Mouse (Mus musculus): ENCODE data around the gene Ccm2.

The Ccm2 gene

DNA sequence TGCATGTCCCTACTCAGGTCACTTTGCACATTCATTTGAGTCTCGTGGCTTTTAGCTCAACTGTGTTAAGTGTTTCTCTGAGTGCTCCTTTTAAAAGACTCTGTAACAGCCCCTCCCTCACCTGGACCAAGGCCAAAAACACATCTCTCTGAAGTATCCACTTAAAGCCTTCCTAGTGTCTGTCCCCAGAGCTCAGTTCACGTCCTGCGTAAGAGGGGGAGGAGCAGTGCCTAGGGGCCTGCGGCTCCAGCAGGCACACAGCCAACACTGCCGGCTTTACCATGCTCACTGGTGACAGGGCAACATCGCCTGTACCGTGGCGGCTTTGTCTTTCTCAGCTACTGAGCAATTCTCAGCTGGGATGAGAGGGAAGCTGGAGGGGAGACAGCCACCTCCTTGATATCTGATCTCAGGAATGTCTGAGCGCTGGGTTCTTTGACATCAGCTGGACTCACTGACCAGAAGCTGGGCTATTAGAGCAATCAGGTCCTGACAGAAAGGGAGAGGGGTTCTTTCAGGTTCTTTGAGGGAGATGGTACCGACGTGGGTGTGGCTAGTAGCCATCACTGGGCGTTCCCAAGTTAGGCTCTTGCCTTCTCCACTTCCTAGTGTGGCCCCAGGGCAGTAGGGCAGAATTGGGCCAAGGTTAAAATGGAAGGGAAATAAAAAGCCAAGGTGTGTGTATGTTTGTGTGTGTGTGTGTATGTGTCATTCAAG, 57.4 kb downstream of the Ccm2 start:
- DNase-seq (ENCODE audit: extremely low spot score): no peak

GRCm38 (mm10) chr11:6604604-6604936, 57.9 kb downstream of the Ccm2 start:
- no peak for DNase-seq (ENCODE audit: extremely low spot score)

GRCm38 (mm10) chr11:6605021-6605481, 58.4 kb downstream of the Ccm2 start:
- DNase-seq (ENCODE audit: extremely low spot score): no peak

GRCm38 (mm10) chr11:6605491-6606399, 59.1 kb downstream of the Ccm2 start, which contains the start of gene Nacad:
Gene Nacad (minus strand): TSS chr11:6606053.
- peak; percentile 41 for DNase-seq (ENCODE audit: extremely low spot score)

- no peak for DNase-seq (ENCODE audit: extremely low spot score)
Measured at GRCm38 (mm10) chr11:6615250-6616205, 68.8 kb downstream of the Ccm2 start.

- DNase-seq (ENCODE audit: extremely low spot score): no peak
Measured at GRCm38 (mm10) chr11:6623704-6624103, 77.0 kb downstream of the Ccm2 start.

- DNase-seq (ENCODE audit: extremely low spot score): no peak
Measured at GRCm38 (mm10) chr11:6624619-6625382, 78.1 kb downstream of the Ccm2 start.

DNA sequence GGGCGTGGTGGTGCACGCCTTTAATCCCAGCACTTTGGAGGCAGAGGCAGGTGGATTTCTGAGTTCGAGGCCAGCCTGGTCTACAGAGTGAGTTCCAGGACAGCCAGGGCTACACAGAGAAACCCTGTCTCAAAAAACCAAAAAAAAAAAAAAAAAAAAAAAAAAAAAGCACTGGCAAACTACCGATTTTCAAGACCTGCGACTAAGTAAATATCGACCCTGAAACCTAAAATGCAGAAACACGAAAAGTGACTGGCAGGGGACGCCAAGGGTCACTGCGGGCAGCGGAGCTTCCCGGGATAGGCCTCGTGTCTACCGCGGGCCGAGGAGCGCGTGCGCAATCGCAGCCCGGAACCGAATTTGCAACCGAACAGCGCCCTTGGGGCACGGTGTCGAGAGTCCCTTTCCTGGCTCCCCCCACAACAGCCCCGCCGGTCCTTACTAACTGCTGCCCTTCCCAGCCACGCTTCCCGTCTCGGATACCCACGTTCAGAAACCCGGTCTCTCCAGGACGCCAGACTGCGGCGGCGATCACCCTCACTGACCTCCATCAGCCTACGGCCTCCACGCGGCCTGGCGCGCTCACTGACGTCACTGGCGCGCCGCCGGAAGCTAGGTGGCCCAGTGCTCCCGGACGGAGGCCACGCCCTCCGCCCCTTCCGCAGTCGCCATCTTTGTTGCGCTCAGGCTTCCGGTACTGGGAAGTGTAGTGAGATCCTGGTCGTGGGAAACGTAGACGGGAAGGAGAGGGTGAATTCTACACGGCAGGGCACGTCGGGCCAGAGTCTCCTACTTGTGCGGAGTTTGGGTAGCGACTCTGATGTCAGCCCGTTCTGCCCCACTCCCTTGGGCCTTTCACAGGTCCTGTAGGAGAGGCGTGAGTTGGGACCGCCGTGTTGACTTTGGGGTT, 79.0 kb downstream of the Ccm2 start, which contains the start of gene Tbrg4:
Tbrg4 (minus strand) TSS at position 590 of the 910 bp plus-strand sequence.
- peak; percentile 94 for DNase-seq (ENCODE audit: extremely low spot score)

- no peak for DNase-seq (ENCODE audit: extremely low spot score)
Measured at GRCm38 (mm10) chr11:6626388-6626772, 79.7 kb downstream of the Ccm2 start.

GRCm38 (mm10) chr11:6627731-6628130, 81.0 kb downstream of the Ccm2 start:
- no peak for DNase-seq (ENCODE audit: extremely low spot score)

DNA sequence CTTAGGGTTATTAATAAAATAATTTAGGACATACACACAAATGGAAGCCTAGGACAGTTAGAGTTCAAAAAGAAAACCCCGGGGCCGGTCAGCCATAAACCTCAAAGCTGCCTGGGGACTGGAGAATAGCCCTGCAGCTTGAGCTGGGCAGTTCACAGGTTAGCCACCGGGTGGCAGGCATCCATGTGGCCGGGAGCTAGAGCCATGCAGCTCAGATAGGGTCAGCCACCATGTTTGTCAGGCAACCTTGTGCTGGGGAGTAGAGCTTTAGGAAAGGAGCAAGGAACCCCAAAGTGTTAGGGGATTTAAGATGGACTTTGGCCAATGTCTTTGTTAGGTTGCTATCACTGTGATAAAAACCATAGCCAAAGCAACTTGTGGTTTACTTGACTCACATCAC, 81.9 kb downstream of the Ccm2 start:
- peak; percentile 67 for DNase-seq (ENCODE audit: extremely low spot score)

- no peak for DNase-seq (ENCODE audit: extremely low spot score)
Measured at GRCm38 (mm10) chr11:6629655-6630054, 83.0 kb downstream of the Ccm2 start.

DNA sequence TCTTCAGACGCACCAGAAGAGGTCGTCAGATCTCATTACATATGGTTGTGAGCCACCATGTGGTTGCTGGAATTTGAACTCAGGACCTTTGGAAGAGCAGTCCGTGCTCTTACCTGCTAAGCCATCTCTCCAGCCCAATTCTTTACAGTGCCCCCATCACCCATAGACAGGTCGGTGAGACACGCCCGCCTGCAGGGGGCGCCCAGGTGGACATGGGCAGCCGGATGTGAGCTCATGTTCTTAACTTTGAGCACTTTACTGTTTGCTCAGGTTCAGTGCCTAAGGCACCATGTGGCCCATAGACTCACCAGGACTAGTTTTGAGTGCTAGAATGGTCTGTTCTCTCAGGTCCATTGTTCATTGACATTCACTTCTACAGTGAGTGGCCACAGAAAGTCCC, 89.5 kb downstream of the Ccm2 start:
- no peak for DNase-seq (ENCODE audit: extremely low spot score)

DNA sequence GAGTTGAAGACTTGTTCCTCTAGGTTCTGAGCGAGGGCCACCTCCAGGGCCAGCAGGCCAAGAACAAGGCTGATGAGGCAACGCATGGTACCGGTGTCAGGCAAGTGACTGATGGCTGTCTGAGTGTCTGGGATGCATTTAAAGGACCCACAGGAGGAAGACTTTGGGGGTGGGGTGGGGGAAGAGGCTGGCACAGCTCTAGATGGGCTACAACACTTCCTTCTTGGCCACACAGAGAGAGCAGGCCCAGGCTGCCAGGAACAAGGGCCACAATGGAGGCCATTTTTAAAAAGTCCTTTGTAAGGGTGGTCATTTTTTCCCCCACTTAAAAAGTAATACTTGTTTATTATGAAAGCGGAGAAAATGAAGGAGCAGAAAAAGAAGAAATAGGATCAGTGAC, 91.8 kb downstream of the Ccm2 start, which contains the start of gene Wap:
Wap (minus strand) TSS at position 101 of the 400 bp plus-strand sequence.
- no peak for DNase-seq (ENCODE audit: extremely low spot score)

DNA sequence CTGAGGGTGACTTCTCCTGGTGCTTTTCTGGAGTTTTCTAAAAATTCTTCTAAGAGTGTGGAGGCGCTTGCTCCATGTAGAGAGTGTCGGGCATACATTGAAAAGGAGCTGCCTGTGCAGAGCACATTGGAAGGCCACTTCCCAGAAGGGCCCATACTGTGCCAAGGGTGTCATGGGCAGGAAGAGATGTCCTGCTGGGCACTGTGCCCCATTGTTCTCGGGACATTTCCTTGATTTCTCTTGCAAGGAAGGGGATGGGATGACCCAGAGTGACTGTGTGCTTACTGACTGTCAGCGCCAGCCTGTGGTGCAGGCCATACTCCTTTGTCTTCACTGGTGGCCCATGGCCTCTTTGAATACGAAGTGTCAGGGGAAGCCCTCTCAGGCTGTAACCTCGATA, 92.4 kb downstream of the Ccm2 start:
- no peak for DNase-seq (ENCODE audit: extremely low spot score)

DNA sequence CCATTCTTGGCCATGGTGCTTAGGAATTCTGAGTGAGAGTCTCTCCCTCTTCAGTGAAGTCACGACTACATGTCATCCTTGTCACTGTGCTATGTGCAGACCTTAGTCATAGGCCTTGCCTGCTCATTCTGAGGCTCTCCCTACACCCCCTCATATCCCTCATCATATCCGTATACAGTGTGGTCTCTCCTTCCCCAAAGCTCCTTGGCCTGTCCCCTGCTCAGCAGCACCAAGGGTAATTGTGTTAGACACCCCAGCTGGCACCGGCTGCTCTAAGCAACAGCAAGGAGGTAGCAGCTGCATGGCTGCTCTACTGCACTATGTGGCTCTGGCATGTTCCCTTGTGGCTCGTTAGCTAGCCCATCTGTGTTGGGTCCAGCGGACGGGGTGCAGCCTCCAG, 97.9 kb downstream of the Ccm2 start:
- DNase-seq (ENCODE audit: extremely low spot score): no peak

Measured in embryo, embryonic 9.5 days (tissue).